ENCODE assay signal across 9 mouse cellular contexts in the genomic region with DNA sequence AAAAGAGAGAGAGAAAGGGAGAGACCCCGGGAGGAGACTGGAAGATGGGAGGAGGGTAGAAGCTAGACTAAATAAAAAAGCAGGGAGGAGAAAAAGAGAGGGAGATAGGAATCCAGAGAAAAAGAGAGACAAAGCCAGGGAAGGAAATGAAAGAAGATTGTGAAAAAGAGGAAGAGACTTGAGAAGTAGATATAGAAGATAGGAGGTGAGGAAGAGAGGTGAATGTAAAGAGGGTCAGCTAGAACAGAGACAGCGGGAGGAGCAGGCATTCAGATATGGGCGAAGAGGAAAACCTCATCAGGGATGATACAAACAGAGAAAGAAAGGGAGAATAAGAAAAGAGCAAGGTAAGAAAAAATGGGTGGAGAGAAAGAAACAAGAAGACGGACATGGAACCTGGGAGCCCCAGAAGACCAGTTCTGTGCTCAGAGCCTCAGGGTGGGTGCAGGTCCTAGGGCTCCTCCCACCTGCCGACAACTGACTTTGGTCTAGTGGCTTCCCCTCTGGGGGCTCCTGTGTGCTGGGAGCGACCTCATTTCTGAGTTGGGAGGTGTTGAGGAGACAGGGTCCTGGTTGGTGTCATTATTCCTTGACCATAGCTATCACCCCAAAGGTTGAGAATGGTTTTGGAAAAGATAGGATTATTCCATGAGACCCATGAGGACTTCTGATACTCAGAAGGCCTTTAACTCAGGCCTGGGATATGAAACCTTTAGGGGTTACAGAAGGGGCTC. TPM values are rescaled to one million over a fixed set of nuclear protein-coding genes. Genes with fewer than 3 reads are reported as not detected.
DNase-seq lines count a peak whose midpoint lies in the region; ATAC-seq and TF ChIP-seq lines count a peak whose summit lies in the region.
"Had no signal": no experiment of that assay in that cellular context is flagged by ENCODE, and none has a peak within 500 bp of the region (broad histone marks: within the 10 kb centered on the region; RNA-seq: fewer than 3 reads in every experiment).

No protein-coding gene starts in this region.

- 7% methylated on average over 6 of the region's 6 CpGs for WGBS in heart, embryonic 10.5 days
- WGBS in embryonic facial prominence, embryonic 15.5 days: 1% methylated on average over 6 of the region's 6 CpGs
- WGBS in limb, embryonic 10.5 days: 8% methylated on average over 6 of the region's 6 CpGs

- TF ChIP-seq POLR2A in ES-Bruce4 (IDR thresholded peaks at IDR 0.05; ENCODE audit: insufficient read depth, low read length): no peak

- H3K4me1 ChIP-seq in heart, embryonic 10.5 days: peaks cover 50% of the 10 kb centered on the region
- H3K4me1 ChIP-seq in ES-Bruce4 (ENCODE audit: control insufficient read depth, insufficient read depth, low read length): peaks cover 6% of the 10 kb centered on the region
- H3K4me1 ChIP-seq in embryonic facial prominence, embryonic 15.5 days: peaks cover 42% of the 10 kb centered on the region
- peaks cover 51% of the 10 kb centered on the region for H3K4me1 ChIP-seq in limb, embryonic 10.5 days

- H3K9me3 ChIP-seq in heart, embryonic 10.5 days: no peaks in the 10 kb centered on the region
- no peaks in the 10 kb centered on the region for H3K9me3 ChIP-seq in ES-Bruce4 (replicated peaks; ENCODE audit: control insufficient read depth, insufficient read depth, low read length, poor library complexity, severe bottlenecking)
- no peaks in the 10 kb centered on the region for H3K9me3 ChIP-seq in embryonic facial prominence, embryonic 15.5 days (replicated peaks)
- H3K9me3 ChIP-seq in limb, embryonic 10.5 days (replicated peaks): no peaks in the 10 kb centered on the region

- H3K9ac ChIP-seq in ES-Bruce4 (ENCODE audit: low read depth, poor library complexity, severe bottlenecking): peak overlapping the region; percentile 91
- peak overlapping the region; percentile 62 for H3K9ac ChIP-seq in embryonic facial prominence, embryonic 15.5 days

- H3K36me3 ChIP-seq in heart, embryonic 10.5 days: peaks cover 39% of the 10 kb centered on the region
- H3K36me3 ChIP-seq in ES-Bruce4 (ENCODE audit: control insufficient read depth, insufficient read depth, low read length, poor library complexity, severe bottlenecking): no peaks in the 10 kb centered on the region; the same call in 1 of the 2 replicates
- peaks cover 15% of the 10 kb centered on the region; the same call in 1 of the 2 replicates for H3K36me3 ChIP-seq in embryonic facial prominence, embryonic 15.5 days
- peaks cover 45% of the 10 kb centered on the region for H3K36me3 ChIP-seq in limb, embryonic 10.5 days

- no peak for ATAC-seq in embryonic facial prominence, embryonic 15.5 days (ENCODE audit: insufficient number of reproducible peaks, low FRiP score, low TSS enrichment, low read depth)

- TF ChIP-seq CTCF in ES-Bruce4 (IDR thresholded peaks at IDR 0.05; ENCODE audit: low read depth, low read length): no peak

- no peaks in the 10 kb centered on the region for H3K27me3 ChIP-seq in heart, embryonic 10.5 days (ENCODE audit: insufficient read depth, poor library complexity, severe bottlenecking)
- H3K27me3 ChIP-seq in ES-Bruce4 (ENCODE audit: control insufficient read depth, insufficient read depth, low read length, poor library complexity, severe bottlenecking): no peaks in the 10 kb centered on the region
- no peaks in the 10 kb centered on the region for H3K27me3 ChIP-seq in embryonic facial prominence, embryonic 15.5 days
- no peaks in the 10 kb centered on the region for H3K27me3 ChIP-seq in limb, embryonic 10.5 days (ENCODE audit: low read depth, poor library complexity, severe bottlenecking)
- H3K27me3 ChIP-seq: Patski had no signal

- TF ChIP-seq EP300 in ES-Bruce4 (IDR thresholded peaks at IDR 0.05; ENCODE audit: insufficient read depth, low read depth, low read length): no peak

- peak overlapping the region; percentile 96 for H3K27ac ChIP-seq in heart, embryonic 10.5 days
- peak overlapping the region; percentile 63 for H3K27ac ChIP-seq in ES-Bruce4 (ENCODE audit: insufficient read depth, low read length)
- H3K27ac ChIP-seq in embryonic facial prominence, embryonic 15.5 days (replicated peaks): peak overlapping the region; percentile 99
- H3K27ac ChIP-seq in limb, embryonic 10.5 days: peak overlapping the region; percentile 99

- peak overlapping the region; percentile 87 for H3K4me3 ChIP-seq in heart, embryonic 10.5 days
- peak overlapping the region; percentile 48 for H3K4me3 ChIP-seq in ES-Bruce4 (ENCODE audit: low read depth, low read length)
- H3K4me3 ChIP-seq in embryonic facial prominence, embryonic 15.5 days (replicated peaks): peak overlapping the region; percentile 82
- H3K4me3 ChIP-seq in limb, embryonic 10.5 days: peak overlapping the region; percentile 92

- peak overlapping the region; percentile 75 for H3K4me2 ChIP-seq in embryonic facial prominence, embryonic 15.5 days (replicated peaks)

- DNase-seq in heart, embryonic 10.5 days (ENCODE audit: low spot score): no peak
- DNase-seq in heart, postnatal 4 days: no peak
- no peak for DNase-seq in limb, embryonic 10.5 days (ENCODE audit: low spot score)
- DNase-seq in retina, embryonic 14.5 days (ENCODE audit: low spot score): peak; percentile 24
- DNase-seq in embryo, embryonic 10.5 days (ENCODE audit: low spot score): no peak
- no peak for DNase-seq in urinary bladder, postnatal 25 days (ENCODE audit: low spot score)

RNA-seq across cellular contexts. Expression of a gene that starts 2.3 kb away (rescaled TPM):
- polyA plus RNA-seq in heart, embryonic 10.5 days (2016; fragmentation: Nextera tagmentation; extraction: Ambion mirVana): 30.7 and 32.3 TPM in 2 replicates
- 10 to 100 TPM; 36.1 to 38.8 TPM for total RNA-seq in heart, postnatal 4 days (2021)
- polyA plus RNA-seq in ES-Bruce4 (2011; ENCODE audit: insufficient read depth, insufficient read length, low read depth, missing spikeins): 81.0 and 82.4 TPM in 2 replicates
- polyA plus RNA-seq in embryonic facial prominence, embryonic 15.5 days (2015; fragmentation: Nextera tagmentation; extraction: Ambion mirVana): 31.2 and 32.8 TPM in 2 replicates
- 55.0 and 75.1 TPM in 2 replicates for polyA plus RNA-seq in limb, embryonic 10.5 days (2016; fragmentation: Nextera tagmentation; extraction: Ambion mirVana)

RNA-seq across cellular contexts. Expression of a gene that starts 25.8 kb away (rescaled TPM):
- polyA plus RNA-seq in heart, embryonic 10.5 days (2016; fragmentation: Nextera tagmentation; extraction: Ambion mirVana): 0.68 and 1.1 TPM in 2 replicates
- total RNA-seq in heart, postnatal 4 days (2021): 1 to 10 TPM in 1 of 2 experiments, under 1 TPM in 1; 0.55 to 1.4 TPM
- not detected in 2 replicates for polyA plus RNA-seq in ES-Bruce4 (2011; ENCODE audit: insufficient read depth, insufficient read length, low read depth, missing spikeins)
- polyA plus RNA-seq in embryonic facial prominence, embryonic 15.5 days (2015; fragmentation: Nextera tagmentation; extraction: Ambion mirVana): 1.4 and 1.5 TPM in 2 replicates
- 1.2 and 2.1 TPM in 2 replicates for polyA plus RNA-seq in limb, embryonic 10.5 days (2016; fragmentation: Nextera tagmentation; extraction: Ambion mirVana)

RNA-seq across cellular contexts. Expression of a gene that starts 54.5 kb away (rescaled TPM):
- 0.10 TPM in 1 of 2 replicates, not detected in the other for polyA plus RNA-seq in heart, embryonic 10.5 days (2016; fragmentation: Nextera tagmentation; extraction: Ambion mirVana)
- not detected for total RNA-seq in heart, postnatal 4 days (2021)
- polyA plus RNA-seq in ES-Bruce4 (2011; ENCODE audit: insufficient read depth, insufficient read length, low read depth, missing spikeins): not detected in 2 replicates
- polyA plus RNA-seq in embryonic facial prominence, embryonic 15.5 days (2015; fragmentation: Nextera tagmentation; extraction: Ambion mirVana): 0.20 and 0.83 TPM in 2 replicates
- not detected in 2 replicates for polyA plus RNA-seq in limb, embryonic 10.5 days (2016; fragmentation: Nextera tagmentation; extraction: Ambion mirVana)

RNA-seq across cellular contexts. Expression of a gene that starts 58.4 kb away (rescaled TPM):
- polyA plus RNA-seq in heart, embryonic 10.5 days (2016; fragmentation: Nextera tagmentation; extraction: Ambion mirVana): not detected in 2 replicates
- under 1 TPM; 0.24 to 0.41 TPM for total RNA-seq in heart, postnatal 4 days (2021)
- not detected in 2 replicates for polyA plus RNA-seq in ES-Bruce4 (2011; ENCODE audit: insufficient read depth, insufficient read length, low read depth, missing spikeins)
- 0.68 and 0.77 TPM in 2 replicates for polyA plus RNA-seq in embryonic facial prominence, embryonic 15.5 days (2015; fragmentation: Nextera tagmentation; extraction: Ambion mirVana)
- polyA plus RNA-seq in limb, embryonic 10.5 days (2016; fragmentation: Nextera tagmentation; extraction: Ambion mirVana): 0.16 TPM in 1 of 2 replicates, not detected in the other

RNA-seq across cellular contexts. Expression of a gene that starts 58.4 kb away (rescaled TPM):
- not detected in 2 replicates for polyA plus RNA-seq in heart, embryonic 10.5 days (2016; fragmentation: Nextera tagmentation; extraction: Ambion mirVana)
- total RNA-seq in heart, postnatal 4 days (2021): not detected
- not detected in 2 replicates for polyA plus RNA-seq in ES-Bruce4 (2011; ENCODE audit: insufficient read depth, insufficient read length, low read depth, missing spikeins)
- not detected in 2 replicates for polyA plus RNA-seq in embryonic facial prominence, embryonic 15.5 days (2015; fragmentation: Nextera tagmentation; extraction: Ambion mirVana)
- polyA plus RNA-seq in limb, embryonic 10.5 days (2016; fragmentation: Nextera tagmentation; extraction: Ambion mirVana): not detected in 2 replicates
- polyA plus RNA-seq: Patski had no signal
